Mouse (Mus musculus): ENCODE measurements around the gene Gps2. TPM values are rescaled to one million over a fixed set of nuclear protein-coding genes. Genes with fewer than 3 reads are reported as not detected.

Gps2 gene
- total RNA-seq, 1 experiment from 2014 or later, result 103 TPM

GRCm38 (mm10) chr11:69931769-69932168 is 18.1 kb downstream of the Gps2 start:
- ATAC-seq (ENCODE audit: extremely low read depth, insufficient number of reproducible peaks, low FRiP score, poor library complexity, severe bottlenecking), result no peak

GRCm38 (mm10) chr11:69932254-69932653 is 18.6 kb downstream of the Gps2 start:
- ATAC-seq (ENCODE audit: extremely low read depth, insufficient number of reproducible peaks, low FRiP score, poor library complexity, severe bottlenecking), result no peak

GRCm38 (mm10) chr11:69933066-69933465 is 19.4 kb downstream of the Gps2 start:
- no peak for ATAC-seq (ENCODE audit: extremely low read depth, insufficient number of reproducible peaks, low FRiP score, poor library complexity, severe bottlenecking)

- ATAC-seq (ENCODE audit: extremely low read depth, insufficient number of reproducible peaks, low FRiP score, poor library complexity, severe bottlenecking), result peak; percentile 68
These were observed 20.5 kb downstream of the Gps2 start for GRCm38 (mm10) chr11:69934169-69934568.

DNA sequence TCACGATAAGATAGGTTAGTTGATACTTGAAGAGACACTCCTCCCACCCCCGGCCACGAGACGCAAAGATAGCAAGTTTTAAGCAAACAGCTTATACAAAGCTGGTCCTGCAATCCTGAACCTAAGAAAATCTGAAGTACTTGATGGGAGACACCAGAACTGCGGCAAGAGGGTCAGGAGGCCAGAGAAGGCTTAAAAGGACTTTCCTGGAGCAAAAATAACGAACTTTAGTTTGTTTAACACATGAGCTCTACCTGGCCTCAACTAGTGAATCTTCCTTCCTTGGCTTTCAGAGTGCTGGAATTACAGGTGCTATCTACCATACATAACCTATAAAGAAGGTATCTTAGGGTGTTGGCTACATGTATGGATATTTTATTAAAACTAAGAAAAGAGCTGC is 21.0 kb downstream of the Gps2 start:
- no peak for ATAC-seq (ENCODE audit: extremely low read depth, insufficient number of reproducible peaks, low FRiP score, poor library complexity, severe bottlenecking)

DNA sequence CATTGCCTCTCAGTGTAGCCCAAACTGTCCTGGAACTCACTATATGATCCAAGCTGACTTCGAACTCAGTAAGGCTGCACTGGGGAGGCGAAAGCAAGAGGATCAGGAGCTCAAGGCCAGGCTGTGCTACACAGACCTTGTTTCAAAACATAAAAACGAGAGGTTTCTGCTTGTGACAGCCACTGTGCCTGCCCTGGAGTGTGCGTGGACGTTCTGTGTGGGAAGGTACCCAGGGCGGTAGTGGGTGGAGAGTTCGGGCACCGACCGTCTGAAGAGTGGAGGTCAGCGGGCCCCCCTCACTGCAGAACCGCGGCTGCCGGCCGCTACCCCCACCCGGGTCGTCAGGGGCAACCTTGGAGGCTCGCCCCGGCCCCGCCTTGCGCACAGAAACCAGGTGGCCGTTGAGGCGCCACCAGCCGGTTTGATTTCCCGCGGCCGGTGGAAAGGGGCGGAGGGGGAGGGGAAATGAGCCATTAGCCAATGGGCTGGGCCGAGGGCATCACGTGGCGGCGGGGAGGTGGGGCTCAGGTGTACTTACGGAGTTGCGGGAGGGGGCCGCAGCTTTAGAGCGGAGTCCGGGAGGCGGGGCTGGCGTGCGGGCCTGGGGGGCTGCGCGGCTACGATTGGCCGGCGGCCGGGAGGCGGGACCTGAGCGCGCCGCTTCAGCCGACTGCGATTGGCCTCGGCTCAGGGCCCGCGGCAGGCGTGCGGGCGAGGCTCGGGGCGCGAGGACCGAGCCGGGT is 21.6 kb downstream of the Gps2 start, which contains the start of gene Ybx2:
TSS of gene Ybx2 (plus strand) at position 660 of the 743 bp plus-strand sequence.
- ATAC-seq (ENCODE audit: extremely low read depth, insufficient number of reproducible peaks, low FRiP score, poor library complexity, severe bottlenecking), result peak; percentile 53; the same call in 1 of the 2 replicates

DNA sequence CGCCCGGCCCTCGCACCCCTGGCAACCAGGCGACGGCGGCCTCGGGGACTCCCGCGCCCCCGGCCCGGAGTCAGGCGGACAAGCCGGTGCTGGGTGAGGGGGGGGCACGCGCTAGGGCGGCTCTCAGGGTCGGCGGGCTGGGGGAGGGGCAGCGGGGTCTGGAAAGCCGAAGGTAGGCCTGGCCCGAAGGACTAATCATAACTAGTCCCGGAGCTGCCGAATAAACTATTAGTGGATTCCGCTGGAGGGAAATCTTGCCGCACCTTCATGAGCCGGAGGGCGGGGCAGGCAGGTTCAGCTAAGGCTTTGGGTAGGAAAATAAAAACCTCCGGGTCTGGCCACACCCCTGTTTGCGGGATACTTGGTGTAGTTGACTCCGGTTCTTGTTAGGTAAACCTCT is 22.5 kb downstream of the Gps2 start:
- no peak for ATAC-seq (ENCODE audit: extremely low read depth, insufficient number of reproducible peaks, low FRiP score, poor library complexity, severe bottlenecking)

- ATAC-seq (ENCODE audit: extremely low read depth, insufficient number of reproducible peaks, low FRiP score, poor library complexity, severe bottlenecking), result no peak
These were observed 23.1 kb downstream of the Gps2 start for GRCm38 (mm10) chr11:69936714-69937347.

GRCm38 (mm10) chr11:69937385-69937784 is 23.7 kb downstream of the Gps2 start:
- no peak for ATAC-seq (ENCODE audit: extremely low read depth, insufficient number of reproducible peaks, low FRiP score, poor library complexity, severe bottlenecking)

DNA sequence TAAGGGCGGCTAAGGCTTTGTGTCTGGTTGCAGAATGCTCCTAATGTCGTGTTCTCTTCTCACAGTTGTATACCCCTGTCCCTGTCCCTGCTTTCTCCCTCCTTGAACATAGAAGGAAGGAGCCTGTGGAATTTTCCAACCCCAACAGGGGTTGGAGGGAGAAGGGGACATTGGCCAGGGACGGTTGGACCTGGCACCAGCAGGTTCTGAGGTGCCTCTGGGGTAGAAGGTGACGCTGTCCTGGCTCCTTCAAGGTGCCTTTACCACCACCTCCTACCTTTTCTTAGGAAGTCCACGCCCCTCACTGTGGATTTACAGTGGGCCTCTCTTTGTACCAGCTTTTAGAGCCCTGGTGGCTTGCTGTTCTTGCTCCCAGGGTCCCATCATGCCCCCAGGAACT is 24.1 kb downstream of the Gps2 start:
- no peak for ATAC-seq (ENCODE audit: extremely low read depth, insufficient number of reproducible peaks, low FRiP score, poor library complexity, severe bottlenecking)

- ATAC-seq (ENCODE audit: extremely low read depth, insufficient number of reproducible peaks, low FRiP score, poor library complexity, severe bottlenecking), result no peak
These were observed 24.8 kb downstream of the Gps2 start for GRCm38 (mm10) chr11:69938401-69938979.

DNA sequence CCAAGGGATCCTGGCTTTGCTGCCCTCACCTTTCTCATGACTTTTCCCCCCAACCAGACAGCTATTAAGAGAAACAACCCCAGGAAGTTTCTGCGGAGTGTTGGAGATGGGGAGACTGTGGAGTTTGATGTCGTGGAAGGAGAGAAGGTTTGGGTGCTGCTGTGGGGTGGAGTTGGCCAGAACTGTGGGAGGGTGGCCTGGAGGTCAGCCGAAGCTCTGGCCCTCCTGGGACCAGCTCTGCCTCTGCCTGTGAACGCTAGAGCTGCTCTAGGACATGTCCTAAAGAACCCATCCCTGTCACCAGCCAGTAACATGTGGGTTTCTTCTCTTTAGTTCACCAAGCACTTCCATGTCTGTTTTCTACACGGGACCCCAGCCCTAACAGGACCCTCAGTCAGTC is 25.5 kb downstream of the Gps2 start:
- ATAC-seq (ENCODE audit: extremely low read depth, insufficient number of reproducible peaks, low FRiP score, poor library complexity, severe bottlenecking), result no peak

GRCm38 (mm10) chr11:69939731-69940130 is 26.0 kb downstream of the Gps2 start:
- ATAC-seq (ENCODE audit: extremely low read depth, insufficient number of reproducible peaks, low FRiP score, poor library complexity, severe bottlenecking), result no peak

- ATAC-seq (ENCODE audit: extremely low read depth, insufficient number of reproducible peaks, low FRiP score, poor library complexity, severe bottlenecking), result no peak
These were observed 27.3 kb downstream of the Gps2 start for GRCm38 (mm10) chr11:69940962-69941361.

DNA sequence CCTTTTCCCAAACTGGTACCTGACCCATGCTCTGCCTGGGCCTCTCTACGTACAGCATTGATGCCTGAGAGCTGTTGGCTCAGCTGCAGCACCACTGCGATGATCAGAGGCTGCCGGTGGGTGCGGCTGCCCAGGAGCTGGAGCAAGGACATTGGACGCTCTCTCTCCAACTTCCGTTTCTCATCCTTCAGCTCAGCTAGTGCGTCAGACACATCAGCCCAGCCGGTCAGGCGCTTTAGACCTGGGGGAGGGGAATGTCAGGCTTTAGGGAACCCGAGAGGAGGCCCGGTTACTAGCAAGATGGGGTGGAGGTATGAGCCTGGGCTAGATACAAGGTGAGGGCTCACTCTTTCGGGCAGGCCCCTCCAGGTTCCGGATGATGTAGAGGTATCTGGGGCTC is 31.5 kb downstream of the Gps2 start:
- ATAC-seq (ENCODE audit: extremely low read depth, insufficient number of reproducible peaks, low FRiP score, poor library complexity, severe bottlenecking), result no peak

DNA sequence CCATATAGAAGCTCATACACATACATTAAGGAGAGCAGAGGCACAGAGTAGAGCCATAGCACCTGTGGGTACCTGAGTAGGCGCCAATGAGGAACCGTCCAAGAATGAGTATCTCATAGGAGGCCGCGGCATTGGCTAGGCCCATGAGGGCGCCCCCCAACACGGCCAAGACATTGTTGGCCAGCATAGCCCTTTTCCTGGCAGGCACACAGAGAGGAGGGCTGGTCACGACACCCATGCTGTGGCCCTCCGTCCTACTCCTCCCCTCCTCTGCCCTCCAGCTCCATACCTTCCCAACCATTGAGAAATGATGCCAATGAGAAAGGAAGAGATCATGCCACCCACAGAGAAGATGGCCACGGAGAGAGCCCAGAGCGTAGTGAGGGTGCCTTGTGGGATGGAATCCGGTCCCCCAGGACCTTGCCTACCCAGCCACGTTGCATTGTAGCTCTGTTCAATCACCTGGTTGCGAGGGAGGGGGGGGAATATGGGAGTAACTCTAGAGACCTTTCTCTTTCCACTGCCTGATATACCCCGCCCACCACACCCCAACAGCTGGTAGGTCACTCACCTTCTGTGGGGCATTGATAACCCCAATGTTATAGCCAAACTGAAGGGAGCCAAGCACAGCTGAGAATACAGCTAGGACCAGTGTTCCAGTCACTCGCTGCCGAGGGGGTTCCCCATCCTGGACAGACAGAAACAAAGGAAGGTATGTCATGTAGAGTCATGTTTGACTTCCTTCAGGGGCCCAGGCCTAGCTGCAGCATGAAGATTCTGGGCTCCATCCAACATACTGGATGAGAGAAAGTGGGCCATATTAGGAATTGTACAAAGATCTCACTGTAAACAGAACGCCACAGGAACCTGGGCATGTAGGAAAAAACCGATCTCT is 32.6 kb downstream of the Gps2 start:
- no peak for ATAC-seq (ENCODE audit: extremely low read depth, insufficient number of reproducible peaks, low FRiP score, poor library complexity, severe bottlenecking)

DNA sequence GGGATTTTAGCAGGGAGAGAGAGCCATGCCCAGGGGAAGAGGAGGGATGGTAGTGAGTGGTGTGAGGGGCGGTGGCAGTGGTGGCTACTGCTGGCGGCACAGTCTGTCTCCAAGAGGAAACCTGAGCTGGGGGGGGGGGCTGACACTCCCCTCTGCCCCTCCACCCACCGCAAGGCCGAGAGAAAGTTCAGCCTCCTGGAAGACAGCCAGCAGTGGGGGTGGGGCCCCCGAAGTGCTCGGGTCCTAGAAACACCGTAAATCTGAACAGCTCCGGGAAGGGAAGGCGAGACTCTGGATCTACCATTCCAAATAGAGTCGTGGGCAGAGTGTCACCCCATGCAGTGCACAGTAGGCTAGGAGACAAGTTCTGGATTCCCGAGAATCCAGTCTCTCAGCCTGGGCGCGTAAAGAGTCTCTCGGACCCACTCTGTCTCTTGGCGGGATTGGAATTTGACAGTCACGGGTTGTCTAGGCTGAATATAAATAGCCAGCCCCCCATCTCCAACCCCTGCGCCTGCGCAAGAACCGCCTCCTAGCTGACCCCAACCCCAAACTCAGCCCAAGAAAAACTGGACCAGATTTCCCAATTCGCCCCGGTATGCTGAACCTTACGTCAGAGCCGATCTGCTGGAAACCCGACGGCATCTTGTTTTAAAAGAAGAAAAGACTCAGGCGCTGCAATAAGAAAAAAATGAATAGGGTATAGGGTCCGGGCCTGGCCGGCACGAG is 33.8 kb downstream of the Gps2 start:
- no peak for ATAC-seq (ENCODE audit: extremely low read depth, insufficient number of reproducible peaks, low FRiP score, poor library complexity, severe bottlenecking)

GRCm38 (mm10) chr11:69948066-69948762 is 34.5 kb downstream of the Gps2 start, which contains the start of gene Slc2a4:
Slc2a4 (minus strand) TSS chr11:69948188.
- ATAC-seq (ENCODE audit: extremely low read depth, insufficient number of reproducible peaks, low FRiP score, poor library complexity, severe bottlenecking), result peak; percentile 65; the same call in 1 of the 2 replicates
